Mouse (Mus musculus): ENCODE data around the gene Disp1. TPM values are rescaled to one million over a fixed set of nuclear protein-coding genes. Genes with fewer than 3 reads are reported as not detected.

Disp1 gene
- total and polyA plus RNA-seq, 3 experiments, result 3.4 to 11.3 (median 5.9) TPM

- DNase-seq (ENCODE audit: extremely low read depth), result no peak
- Histone ChIP-seq H3K9me3 (replicated peaks; ENCODE audit: low read length) (no peaks in the 10 kb centered on the region), H3K79me2 (replicated peaks; ENCODE audit: control insufficient read depth, extremely low read depth, insufficient read depth, poor library complexity, severe bottlenecking) (no peaks in the 10 kb centered on the region), H3K4me1 (ENCODE audit: control insufficient read depth in 1 of 2, insufficient read depth in 2 of 2) (peaks cover 3 to 56% of the 10 kb centered on the region in 2 experiments; a peak in 3 of 4 replicates), H3K36me3 (replicated peaks in 1 of 2; ENCODE audit: control insufficient read depth in 1 of 2, insufficient read depth in 1 of 2, low read length in 1 of 2) (peaks cover 0 to 34% of the 10 kb centered on the region in 2 experiments), H3K27ac (ENCODE audit: insufficient read depth, low read depth) (no peak overlapping the region), H3K27me3 (replicated peaks) (no peaks in the 10 kb centered on the region), H3K4me3 (replicated peaks in 1 of 3; ENCODE audit: low read depth in 2 of 3, low read length in 2 of 3, poor library complexity in 1 of 3) (no peak overlapping the region), H3K4me2 (ENCODE audit: insufficient read depth, low read depth, poor library complexity, severe bottlenecking) (no peak overlapping the region), H3K9ac (ENCODE audit: insufficient read depth, low read depth) (no peak overlapping the region)
- dilution Hi-C loops (cut with MboI; ENCODE audit: extremely low pct_ligation_motif_present, extremely low pct_unique_long_range_greater_than_20kb, low sequenced_read_pairs) (no loop called here), in situ Hi-C loops (cut with MboI; ENCODE audit: low pct_ligation_motif_present, low pct_unique_long_range_greater_than_20kb, low sequenced_read_pairs) (no loop called here)
- TF ChIP-seq HCFC1 (IDR thresholded peaks at IDR 0.05; ENCODE audit: low read depth, low read length), result no peak
- no peak for TF ChIP-seq KAT2A (IDR thresholded peaks at IDR 0.05; ENCODE audit: insufficient replicate concordance, low read length)
- no peak for TF ChIP-seq MEF2A (IDR thresholded peaks at IDR 0.05; ENCODE audit: borderline replicate concordance, low read depth, low read length)
- no peak for TF ChIP-seq E2F4 (IDR thresholded peaks at IDR 0.05; ENCODE audit: insufficient replicate concordance, low read depth, low read length)
- TF ChIP-seq USF2 (conservative IDR thresholded peaks at IDR 0.05; ENCODE audit: low read depth, low read length), result no peak
- TF ChIP-seq ELF1 (IDR thresholded peaks at IDR 0.05; ENCODE audit: low read depth, low read length), result no peak
- no peak for TF ChIP-seq JUN (IDR thresholded peaks at IDR 0.05; ENCODE audit: insufficient read depth, low read depth, low read length)
- no peak for TF ChIP-seq NELFE (IDR thresholded peaks at IDR 0.05; ENCODE audit: low read depth, low read length)
These were observed 35.8 kb downstream of the Disp1 start for GRCm38 (mm10) chr1:183185560-183185959.

- in situ Hi-C loops (cut with MboI; ENCODE audit: low pct_ligation_motif_present, low pct_unique_long_range_greater_than_20kb, low sequenced_read_pairs) (no loop called here), dilution Hi-C loops (cut with MboI; ENCODE audit: extremely low pct_ligation_motif_present, extremely low pct_unique_long_range_greater_than_20kb, low sequenced_read_pairs) (no loop called here)
- H3K9ac ChIP-seq (ENCODE audit: insufficient read depth, low read depth), result no peak overlapping the region
- H3K4me2 ChIP-seq (ENCODE audit: insufficient read depth, low read depth, poor library complexity, severe bottlenecking), result no peak overlapping the region
- no peak overlapping the region for H3K4me3 ChIP-seq (replicated peaks in 1 of 3; ENCODE audit: low read depth in 2 of 3, low read length in 2 of 3, poor library complexity in 1 of 3)
- H3K9me3 ChIP-seq (replicated peaks; ENCODE audit: low read length), result no peaks in the 10 kb centered on the region
- peaks cover 3 to 52% of the 10 kb centered on the region in 2 experiments; a peak in 3 of 4 replicates for H3K4me1 ChIP-seq (ENCODE audit: control insufficient read depth in 1 of 2, insufficient read depth in 2 of 2)
- peaks cover 0 to 31% of the 10 kb centered on the region in 2 experiments for H3K36me3 ChIP-seq (replicated peaks in 1 of 2; ENCODE audit: control insufficient read depth in 1 of 2, insufficient read depth in 1 of 2, low read length in 1 of 2)
- H3K79me2 ChIP-seq (replicated peaks; ENCODE audit: control insufficient read depth, extremely low read depth, insufficient read depth, poor library complexity, severe bottlenecking), result no peaks in the 10 kb centered on the region
- DNase-seq (ENCODE audit: extremely low read depth), result no peak
- TF ChIP-seq HCFC1 (IDR thresholded peaks at IDR 0.05; ENCODE audit: low read depth, low read length), result no peak
- no peak overlapping the region for H3K27ac ChIP-seq (ENCODE audit: insufficient read depth, low read depth)
- no peaks in the 10 kb centered on the region for H3K27me3 ChIP-seq (replicated peaks)
These were observed 36.6 kb downstream of the Disp1 start for GRCm38 (mm10) chr1:183184681-183185080.

GRCm38 (mm10) chr1:183183565-183183964 lies 37.8 kb downstream of the Disp1 start:
- no peaks in the 10 kb centered on the region for H3K9me3 ChIP-seq (replicated peaks; ENCODE audit: low read length)
- no peak overlapping the region for H3K4me3 ChIP-seq (replicated peaks in 1 of 3; ENCODE audit: low read depth in 2 of 3, low read length in 2 of 3, poor library complexity in 1 of 3)
- dilution Hi-C loops (cut with MboI; ENCODE audit: extremely low pct_ligation_motif_present, extremely low pct_unique_long_range_greater_than_20kb, low sequenced_read_pairs), result no loop called here

More at GRCm38 (mm10) chr1:183183565-183183964, 37.8 kb downstream of the Disp1 start:
- Histone ChIP-seq H3K27me3 (replicated peaks) (no peaks in the 10 kb centered on the region), H3K27ac (ENCODE audit: insufficient read depth, low read depth) (no peak overlapping the region), H3K9ac (ENCODE audit: insufficient read depth, low read depth) (no peak overlapping the region), H3K79me2 (replicated peaks; ENCODE audit: control insufficient read depth, extremely low read depth, insufficient read depth, poor library complexity, severe bottlenecking) (no peaks in the 10 kb centered on the region), H3K4me1 (ENCODE audit: control insufficient read depth in 1 of 2, insufficient read depth in 2 of 2) (peaks cover 3 to 44% of the 10 kb centered on the region in 2 experiments; a peak in 3 of 4 replicates), H3K4me2 (ENCODE audit: insufficient read depth, low read depth, poor library complexity, severe bottlenecking) (no peak overlapping the region), H3K36me3 (replicated peaks in 1 of 2; ENCODE audit: control insufficient read depth in 1 of 2, insufficient read depth in 1 of 2, low read length in 1 of 2) (peaks cover 0 to 28% of the 10 kb centered on the region in 2 experiments)
- in situ Hi-C loops (cut with MboI; ENCODE audit: low pct_ligation_motif_present, low pct_unique_long_range_greater_than_20kb, low sequenced_read_pairs), result no loop called here
- TF ChIP-seq CHD2 (IDR thresholded peaks at IDR 0.05; ENCODE audit: low read length), result no peak
- no peak for TF ChIP-seq USF2 (conservative IDR thresholded peaks at IDR 0.05; ENCODE audit: low read depth, low read length)
- no peak for TF ChIP-seq PAX5 (IDR thresholded peaks at IDR 0.05; ENCODE audit: low read length)
- TF ChIP-seq ZMIZ1 (IDR thresholded peaks at IDR 0.05; ENCODE audit: low read depth, low read length), result no peak
- no peak for TF ChIP-seq MAZ (IDR thresholded peaks at IDR 0.05; ENCODE audit: low read depth, low read length)
- no peak for TF ChIP-seq MAX (IDR thresholded peaks at IDR 0.05; ENCODE audit: low read length)
- no peak for TF ChIP-seq JUND (conservative IDR thresholded peaks at IDR 0.05; ENCODE audit: low read depth, low read length)
- TF ChIP-seq HCFC1 (IDR thresholded peaks at IDR 0.05; ENCODE audit: low read depth, low read length), result no peak
- no peak for TF ChIP-seq MEF2A (IDR thresholded peaks at IDR 0.05; ENCODE audit: borderline replicate concordance, low read depth, low read length)
- no peak for TF ChIP-seq TCF12 (IDR thresholded peaks at IDR 0.05; ENCODE audit: low read depth, low read length)
- no peak for TF ChIP-seq GABPA (IDR thresholded peaks at IDR 0.05; ENCODE audit: insufficient replicate concordance, low read depth, low read length)
- no peak for TF ChIP-seq CHD1 (IDR thresholded peaks at IDR 0.05; ENCODE audit: low read depth, low read length)
- no peak for TF ChIP-seq RAD21 (IDR thresholded peaks at IDR 0.05; ENCODE audit: low read depth, low read length)
- no peak for TF ChIP-seq ELF1 (IDR thresholded peaks at IDR 0.05; ENCODE audit: low read depth, low read length)
- no peak for TF ChIP-seq MXI1 (IDR thresholded peaks at IDR 0.05; ENCODE audit: low read depth, low read length)
- TF ChIP-seq MAFK (IDR thresholded peaks at IDR 0.05; ENCODE audit: insufficient replicate concordance, low read length), result no peak
- TF ChIP-seq NRF1 (IDR thresholded peaks at IDR 0.05; ENCODE audit: low read depth, low read length), result no peak
- no peak for TF ChIP-seq ZC3H11A (IDR thresholded peaks at IDR 0.05; ENCODE audit: low read depth, low read length)
- no peak for DNase-seq (ENCODE audit: extremely low read depth)
